Mouse (Mus musculus): ENCODE results near the gene Ccdc85b. TPM values are rescaled to one million over a fixed set of nuclear protein-coding genes. Genes with fewer than 3 reads are reported as not detected.
A peak's percentile ranks its signal among the peaks of the same experiment; 100 is the strongest.

Gene Ccdc85b
- total RNA-seq, 1 experiment from 2014 or later: 2.3 TPM

- ATAC-seq (replicated peaks in 1 of 2; ENCODE audit: insufficient read depth in 1 of 2, low FRiP score in 2 of 2, low TSS enrichment in 1 of 2, low read depth in 1 of 2, poor library complexity in 2 of 2, severe bottlenecking in 2 of 2): no peak
Observed at GRCm38 (mm10) chr19:5463212-5463611, 5.5 kb upstream of the Ccdc85b start.

GRCm38 (mm10) chr19:5461411-5461810 is 3.7 kb upstream of the Ccdc85b start:
- ATAC-seq (replicated peaks in 1 of 2; ENCODE audit: insufficient read depth in 1 of 2, low FRiP score in 2 of 2, low TSS enrichment in 1 of 2, low read depth in 1 of 2, poor library complexity in 2 of 2, severe bottlenecking in 2 of 2): no peak

- ATAC-seq (replicated peaks in 1 of 2; ENCODE audit: insufficient read depth in 1 of 2, low FRiP score in 2 of 2, low TSS enrichment in 1 of 2, low read depth in 1 of 2, poor library complexity in 2 of 2, severe bottlenecking in 2 of 2): peak; percentile 65 to 79
Observed at GRCm38 (mm10) chr19:5460465-5460911, 2.8 kb upstream of the Ccdc85b start, which contains the start of gene Fibp. Fibp (plus strand) TSS chr19:5460615.

GRCm38 (mm10) chr19:5459896-5460295 is 2.2 kb upstream of the Ccdc85b start:
- ATAC-seq (replicated peaks in 1 of 2; ENCODE audit: insufficient read depth in 1 of 2, low FRiP score in 2 of 2, low TSS enrichment in 1 of 2, low read depth in 1 of 2, poor library complexity in 2 of 2, severe bottlenecking in 2 of 2): no peak

GRCm38 (mm10) chr19:5459019-5459418 is 1.3 kb upstream of the Ccdc85b start:
- ATAC-seq (replicated peaks in 1 of 2; ENCODE audit: insufficient read depth in 1 of 2, low FRiP score in 2 of 2, low TSS enrichment in 1 of 2, low read depth in 1 of 2, poor library complexity in 2 of 2, severe bottlenecking in 2 of 2): no peak

GRCm38 (mm10) chr19:5456922-5457745 is 560 bp downstream of the Ccdc85b start:
- peak; percentile 80 to 81 for ATAC-seq (replicated peaks in 1 of 2; ENCODE audit: insufficient read depth in 1 of 2, low FRiP score in 2 of 2, low TSS enrichment in 1 of 2, low read depth in 1 of 2, poor library complexity in 2 of 2, severe bottlenecking in 2 of 2)

GRCm38 (mm10) chr19:5456241-5456921 is 1.3 kb downstream of the Ccdc85b start:
- ATAC-seq (replicated peaks in 1 of 2; ENCODE audit: insufficient read depth in 1 of 2, low FRiP score in 2 of 2, low TSS enrichment in 1 of 2, low read depth in 1 of 2, poor library complexity in 2 of 2, severe bottlenecking in 2 of 2): no peak

- no peak for ATAC-seq (replicated peaks in 1 of 2; ENCODE audit: insufficient read depth in 1 of 2, low FRiP score in 2 of 2, low TSS enrichment in 1 of 2, low read depth in 1 of 2, poor library complexity in 2 of 2, severe bottlenecking in 2 of 2)
Observed at GRCm38 (mm10) chr19:5455568-5455967, 2.1 kb downstream of the Ccdc85b start.

GRCm38 (mm10) chr19:5455037-5455436 is 2.7 kb downstream of the Ccdc85b start:
- ATAC-seq (replicated peaks in 1 of 2; ENCODE audit: insufficient read depth in 1 of 2, low FRiP score in 2 of 2, low TSS enrichment in 1 of 2, low read depth in 1 of 2, poor library complexity in 2 of 2, severe bottlenecking in 2 of 2): no peak

- no peak for ATAC-seq (replicated peaks in 1 of 2; ENCODE audit: insufficient read depth in 1 of 2, low FRiP score in 2 of 2, low TSS enrichment in 1 of 2, low read depth in 1 of 2, poor library complexity in 2 of 2, severe bottlenecking in 2 of 2)
Observed at GRCm38 (mm10) chr19:5451766-5452165, 5.9 kb downstream of the Ccdc85b start.

GRCm38 (mm10) chr19:5449673-5450072 is 8.0 kb downstream of the Ccdc85b start:
- no peak for ATAC-seq (replicated peaks in 1 of 2; ENCODE audit: insufficient read depth in 1 of 2, low FRiP score in 2 of 2, low TSS enrichment in 1 of 2, low read depth in 1 of 2, poor library complexity in 2 of 2, severe bottlenecking in 2 of 2)

GRCm38 (mm10) chr19:5448354-5449150 is 9.1 kb downstream of the Ccdc85b start:
- ATAC-seq (replicated peaks in 1 of 2; ENCODE audit: insufficient read depth in 1 of 2, low FRiP score in 2 of 2, low TSS enrichment in 1 of 2, low read depth in 1 of 2, poor library complexity in 2 of 2, severe bottlenecking in 2 of 2): peak; percentile 38 to 63; a peak in 2 of 4 replicates

GRCm38 (mm10) chr19:5447515-5448353 is 10.0 kb downstream of the Ccdc85b start, which contains the start of gene Fosl1:
Fosl1 (plus strand) TSS chr19:5447547.
- peak; percentile 79 to 82 for ATAC-seq (replicated peaks in 1 of 2; ENCODE audit: insufficient read depth in 1 of 2, low FRiP score in 2 of 2, low TSS enrichment in 1 of 2, low read depth in 1 of 2, poor library complexity in 2 of 2, severe bottlenecking in 2 of 2)

GRCm38 (mm10) chr19:5445747-5446146 is 11.9 kb downstream of the Ccdc85b start:
- no peak for ATAC-seq (replicated peaks in 1 of 2; ENCODE audit: insufficient read depth in 1 of 2, low FRiP score in 2 of 2, low TSS enrichment in 1 of 2, low read depth in 1 of 2, poor library complexity in 2 of 2, severe bottlenecking in 2 of 2)

- ATAC-seq (replicated peaks in 1 of 2; ENCODE audit: insufficient read depth in 1 of 2, low FRiP score in 2 of 2, low TSS enrichment in 1 of 2, low read depth in 1 of 2, poor library complexity in 2 of 2, severe bottlenecking in 2 of 2): no peak
Observed at GRCm38 (mm10) chr19:5444954-5445353, 12.7 kb downstream of the Ccdc85b start.

GRCm38 (mm10) chr19:5444371-5444908 is 13.3 kb downstream of the Ccdc85b start:
- peak in 1 of 2 experiments; percentile 11; a peak in 1 of 4 replicates for ATAC-seq (replicated peaks in 1 of 2; ENCODE audit: insufficient read depth in 1 of 2, low FRiP score in 2 of 2, low TSS enrichment in 1 of 2, low read depth in 1 of 2, poor library complexity in 2 of 2, severe bottlenecking in 2 of 2)

Measured in hematopoietic stem cell, adult 5-6 weeks (primary cell).